Mouse (Mus musculus) hindbrain, embryonic 11.5 days (tissue): ENCODE data around the gene Slc7a6. TPM values are rescaled to one million over a fixed set of nuclear protein-coding genes. Genes with fewer than 3 reads are reported as not detected.

Experiments
- ATAC-seq: fragments of 200-750 bp; cut with Nextera tagmentation; 2 replicates; pipeline ENCODE4 v1.8.0; 2017; ENCODE audit warnings: mild to moderate bottlenecking, moderate TSS enrichment, moderate library complexity; ENCODE audit not compliant: low FRiP score
- DNase-seq: peaks from one replicate; pipeline ENCODE4 v3.0.0-alpha.2; 2015; ENCODE audit warnings: low spot score
- H3K27ac ChIP-seq: fragments of 300-500 bp; sonication (generic); 2 replicates; pipeline ENCODE4 v1.5.1; 2014; ENCODE audit warnings: mild to moderate bottlenecking, low read depth, low read length
- H3K27me3 ChIP-seq: fragments of 300-500 bp; sonication (generic); 2 replicates; pipeline ENCODE4 v1.6.1; 2014; ENCODE audit warnings: mild to moderate bottlenecking, low read length, moderate library complexity, mixed read lengths; ENCODE audit not compliant: control insufficient read depth, insufficient read depth
- H3K36me3 ChIP-seq: fragments of 300-500 bp; sonication (generic); 2 replicates; pipeline ENCODE4 v1.6.1; 2014; ENCODE audit warnings: mild to moderate bottlenecking, low read length, moderate library complexity, mixed read lengths; ENCODE audit not compliant: control insufficient read depth, insufficient read depth
- H3K4me1 ChIP-seq: fragments of 300-500 bp; sonication (generic); replicated peaks from 2 replicates; pipeline ENCODE4 v1.6.1; 2014; ENCODE audit warnings: low read length, mixed read lengths; ENCODE audit not compliant: control insufficient read depth, insufficient read depth
- H3K4me2 ChIP-seq: fragments of 300-500 bp; sonication (generic); replicated peaks from 2 replicates; pipeline ENCODE4 v1.6.1; 2014; ENCODE audit warnings: mild to moderate bottlenecking, low read depth, low read length
- H3K4me3 ChIP-seq: fragments of 300-500 bp; sonication (generic); 2 replicates; pipeline ENCODE4 v1.5.1; 2014; ENCODE audit warnings: low read depth, low read length
- H3K9ac ChIP-seq: fragments of 300-500 bp; sonication (generic); 2 replicates; pipeline ENCODE4 v1.6.1; 2014; ENCODE audit warnings: low read depth, low read length
- H3K9me3 ChIP-seq: fragments of 300-500 bp; sonication (generic); 2 replicates; pipeline ENCODE4 v1.6.1; 2016; ENCODE audit warnings: low read length; ENCODE audit not compliant: control insufficient read depth
- WGBS: fragments of 180-500 bp; shearing (Covaris S2); extraction: QIAGEN DNeasy Blood & Tissue Kit; methylation state at CpG from one replicate; pipeline ENCODE4 v1.1.7; 2014; 5-methylcytosine and 5-hydroxymethylcytosine counted together
- polyA plus RNA-seq: library from polyadenylated mRNA; unstranded; fragments of >200 nt; fragmentation: Nextera tagmentation; extraction: Ambion mirVana; gene quantifications from 2 replicates; pipeline ENCODE4 v1.2.1, GENCODE M21; 2014

The Slc7a6 gene
- 84.4 and 88.9 TPM in 2 replicates for polyA plus RNA-seq

- H3K27ac ChIP-seq, result peak within 1 kb of the TSS; percentile 81
- no peaks in the 10 kb centered on the region for H3K27me3 ChIP-seq
- peak within 1 kb of the TSS; percentile 87 for H3K4me3 ChIP-seq
- ATAC-seq (peak; percentile 90), DNase-seq (peak; percentile 90)
- peak within 1 kb of the TSS; percentile 86 for H3K4me2 ChIP-seq
- no peaks in the 10 kb centered on the region for H3K36me3 ChIP-seq
- H3K4me1 ChIP-seq, result peaks cover 3% of the 10 kb centered on the region; the same call in 1 of the 2 replicates
- no peaks in the 10 kb centered on the region for H3K9me3 ChIP-seq
- H3K9ac ChIP-seq, result peak within 1 kb of the TSS; percentile 95
- under 1% methylated on average over 59 of the region's 59 CpGs for WGBS
Observed at GRCm38 (mm10) chr8:106168356-106169016, at the start of gene Slc7a6. Slc7a6 (plus strand) TSS chr8:106168857.

DNA sequence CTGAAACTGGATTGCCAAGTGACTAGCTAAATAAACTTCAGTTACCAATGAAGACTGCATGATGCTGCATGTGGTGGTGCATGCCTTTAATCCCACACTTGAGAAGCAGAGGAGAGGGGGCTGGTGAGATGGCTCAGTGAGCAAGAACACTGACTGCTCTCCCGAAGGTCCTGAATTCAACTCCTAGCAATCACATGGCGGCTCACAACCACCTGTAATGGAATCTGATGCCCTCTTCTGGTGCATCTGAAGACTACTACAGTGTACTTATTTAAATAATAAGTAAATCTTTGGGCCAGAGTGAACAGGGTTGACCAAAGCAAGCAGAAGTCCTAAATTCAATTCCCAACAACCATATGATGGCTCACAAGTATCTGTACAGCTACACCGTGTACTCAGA is 45.2 kb upstream of the Slc7a6 start:
- Histone ChIP-seq H3K4me1 (no peaks in the 10 kb centered on the region), H3K4me2 (no peak overlapping the region), H3K9ac (no peak overlapping the region), H3K27me3 (no peaks in the 10 kb centered on the region), H3K9me3 (no peaks in the 10 kb centered on the region), H3K36me3 (no peaks in the 10 kb centered on the region), H3K27ac (no peak overlapping the region), H3K4me3 (no peak overlapping the region)
- DNase-seq, result no peak
- ATAC-seq, result no peak
- 82% methylated on average over 3 of the region's 3 CpGs for WGBS

- no peak overlapping the region for H3K27ac ChIP-seq
- DNase-seq, result no peak
- H3K4me2 ChIP-seq, result no peak overlapping the region
- no peaks in the 10 kb centered on the region for H3K9me3 ChIP-seq
- 96% methylated on average over 1 of the region's 1 CpGs for WGBS
- H3K4me1 ChIP-seq, result no peaks in the 10 kb centered on the region
- no peaks in the 10 kb centered on the region for H3K36me3 ChIP-seq
- no peak overlapping the region for H3K4me3 ChIP-seq
- ATAC-seq, result no peak
- H3K27me3 ChIP-seq, result no peaks in the 10 kb centered on the region
- H3K9ac ChIP-seq, result no peak overlapping the region
Observed at GRCm38 (mm10) chr8:106126055-106126454, 42.6 kb upstream of the Slc7a6 start.

GRCm38 (mm10) chr8:106127054-106127453 is 41.6 kb upstream of the Slc7a6 start:
- H3K9ac ChIP-seq, result no peak overlapping the region
- no peak overlapping the region for H3K27ac ChIP-seq
- H3K9me3 ChIP-seq, result no peaks in the 10 kb centered on the region
- no peaks in the 10 kb centered on the region for H3K27me3 ChIP-seq
- DNase-seq, result no peak
- H3K36me3 ChIP-seq, result no peaks in the 10 kb centered on the region
- H3K4me2 ChIP-seq, result no peak overlapping the region
- no peak for ATAC-seq
- H3K4me3 ChIP-seq, result no peak overlapping the region
- H3K4me1 ChIP-seq, result no peaks in the 10 kb centered on the region
- WGBS, result 79% methylated on average over 3 of the region's 3 CpGs

DNA sequence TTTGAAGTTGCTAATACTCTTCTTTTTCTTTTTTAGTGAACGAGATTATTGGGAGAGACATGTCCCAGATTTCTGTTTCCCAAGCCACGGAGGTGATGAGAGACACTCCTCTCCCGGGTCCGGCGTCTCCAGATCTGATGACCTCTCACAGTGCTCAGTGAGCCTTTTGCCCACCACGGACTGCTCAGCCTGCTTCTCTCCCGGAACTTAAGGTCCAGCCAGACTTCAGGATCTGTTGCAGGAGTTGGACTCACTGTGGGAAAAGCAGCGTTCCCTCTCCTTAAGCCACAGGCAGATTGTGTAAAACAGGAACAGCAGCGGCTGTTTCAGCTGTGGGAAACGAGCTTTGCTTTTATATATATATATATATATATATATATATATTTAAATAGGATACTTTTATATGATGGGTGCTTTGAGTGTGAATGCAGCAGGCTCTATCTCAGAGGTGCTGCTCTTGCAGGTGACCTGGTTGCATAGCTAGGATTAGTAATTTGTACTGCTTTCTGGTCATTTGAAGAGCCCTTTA is 40.7 kb upstream of the Slc7a6 start:
- WGBS, result 91% methylated on average over 10 of the region's 10 CpGs
- H3K4me2 ChIP-seq, result no peak overlapping the region
- H3K27me3 ChIP-seq, result no peaks in the 10 kb centered on the region
- no peaks in the 10 kb centered on the region for H3K4me1 ChIP-seq
- no peak overlapping the region for H3K9ac ChIP-seq
- H3K27ac ChIP-seq, result no peak overlapping the region
- DNase-seq (no peak), ATAC-seq (no peak)
- H3K9me3 ChIP-seq, result no peaks in the 10 kb centered on the region
- H3K36me3 ChIP-seq, result no peaks in the 10 kb centered on the region
- no peak overlapping the region for H3K4me3 ChIP-seq

DNA sequence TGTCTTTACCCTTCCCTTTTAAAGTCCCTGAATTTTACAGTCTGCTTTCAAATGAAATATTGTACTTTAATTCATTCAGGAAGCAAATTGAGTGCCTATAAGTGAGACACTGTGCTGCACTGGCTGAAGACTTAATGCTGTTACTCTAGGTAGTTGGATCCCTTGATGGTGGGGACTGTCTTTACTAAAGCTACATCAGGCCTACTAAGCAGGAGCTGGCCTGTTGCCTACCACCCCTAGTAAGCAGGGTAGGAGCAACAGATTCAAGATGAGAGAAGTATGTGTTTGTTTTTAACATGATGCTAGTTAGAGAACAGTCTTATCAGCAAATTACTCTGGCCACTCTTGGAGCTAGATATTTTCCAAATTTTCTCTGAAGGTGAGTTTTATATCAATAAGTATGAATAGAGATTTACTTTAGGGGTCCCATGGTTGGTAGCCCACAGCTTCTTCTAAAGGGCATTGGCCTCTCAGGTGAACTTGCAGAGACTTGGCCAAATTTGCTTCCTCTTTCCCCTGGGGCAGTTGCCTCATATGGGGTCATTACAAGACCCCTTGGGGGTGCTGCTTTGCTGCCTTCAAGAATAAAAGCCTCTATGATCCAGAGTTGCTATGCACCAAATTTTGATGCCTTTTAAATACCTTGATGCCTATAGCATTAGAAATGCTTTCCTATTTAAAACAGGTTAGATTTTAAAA is 39.3 kb upstream of the Slc7a6 start:
- Histone ChIP-seq H3K36me3 (no peaks in the 10 kb centered on the region), H3K27ac (no peak overlapping the region), H3K9ac (no peak overlapping the region), H3K4me2 (no peak overlapping the region), H3K4me1 (no peaks in the 10 kb centered on the region), H3K9me3 (no peaks in the 10 kb centered on the region), H3K4me3 (no peak overlapping the region), H3K27me3 (peaks cover 8% of the 10 kb centered on the region)
- DNase-seq, result no peak
- ATAC-seq, result no peak

GRCm38 (mm10) chr8:106129997-106130396 is 38.7 kb upstream of the Slc7a6 start:
- Histone ChIP-seq H3K27ac (no peak overlapping the region), H3K9ac (no peak overlapping the region), H3K9me3 (no peaks in the 10 kb centered on the region), H3K27me3 (peaks cover 14% of the 10 kb centered on the region), H3K4me3 (no peak overlapping the region), H3K4me2 (no peak overlapping the region), H3K4me1 (no peaks in the 10 kb centered on the region), H3K36me3 (no peaks in the 10 kb centered on the region)
- DNase-seq (no peak), ATAC-seq (no peak)
- 82% methylated on average over 2 of the region's 2 CpGs for WGBS

DNA sequence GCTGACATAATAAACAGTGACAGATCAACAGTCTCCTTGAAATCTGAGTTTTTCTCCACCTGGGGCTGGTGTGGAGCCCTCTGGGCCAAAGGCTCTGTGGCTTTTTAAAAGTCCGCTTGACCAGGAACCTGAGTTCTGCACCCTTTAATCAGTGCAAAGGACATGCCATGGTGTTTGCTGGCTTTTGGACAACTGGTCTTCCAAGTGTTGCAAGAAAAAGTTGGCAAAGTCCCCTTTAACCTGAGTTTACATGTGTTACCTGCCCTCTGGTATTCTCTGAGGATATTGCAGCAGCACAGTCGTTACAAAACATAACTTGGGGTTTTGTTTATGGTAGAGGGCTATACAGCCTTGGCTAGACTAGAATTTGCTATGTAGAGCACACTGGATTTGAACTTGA is 38.2 kb upstream of the Slc7a6 start:
- Histone ChIP-seq H3K9ac (no peak overlapping the region), H3K4me3 (no peak overlapping the region), H3K4me1 (no peaks in the 10 kb centered on the region), H3K27ac (no peak overlapping the region), H3K9me3 (no peaks in the 10 kb centered on the region), H3K27me3 (peaks cover 19% of the 10 kb centered on the region), H3K4me2 (no peak overlapping the region), H3K36me3 (no peaks in the 10 kb centered on the region)
- no peak for DNase-seq
- ATAC-seq, result no peak
- WGBS, result 86% methylated on average over 2 of the region's 2 CpGs

- H3K4me1 ChIP-seq, result peaks cover 1% of the 10 kb centered on the region; the same call in 1 of the 2 replicates
- no peaks in the 10 kb centered on the region for H3K36me3 ChIP-seq
- H3K9me3 ChIP-seq, result no peaks in the 10 kb centered on the region
- H3K27me3 ChIP-seq, result peaks cover 24% of the 10 kb centered on the region
- H3K27ac ChIP-seq, result no peak overlapping the region
- WGBS, result 96% methylated on average over 4 of the region's 4 CpGs
- ATAC-seq (no peak), DNase-seq (no peak)
- H3K4me2 ChIP-seq, result no peak overlapping the region
- H3K9ac ChIP-seq, result no peak overlapping the region
- H3K4me3 ChIP-seq, result no peak overlapping the region
Observed at GRCm38 (mm10) chr8:106131021-106131420, 37.6 kb upstream of the Slc7a6 start.
